21 mouse cellular contexts compared by ENCODE assay signal in genomic region chr11:113504459-113505062, GRCm38 (mm10).
DNase-seq lines count a peak whose midpoint lies in the region; ATAC-seq and TF ChIP-seq lines count a peak whose summit lies in the region.
"Had no signal": no experiment of that assay in that cellular context is flagged by ENCODE, and none has a peak within 500 bp of the region (broad histone marks: within the 10 kb centered on the region; RNA-seq: fewer than 3 reads in every experiment).

No protein-coding gene starts in this region.

- no peaks in the 10 kb centered on the region for H3K9me3 ChIP-seq in hindbrain, postnatal 0 days (ENCODE audit: low read length)
- H3K9me3 ChIP-seq in hindbrain, embryonic 12.5 days (replicated peaks), result no peaks in the 10 kb centered on the region
- H3K9me3 ChIP-seq in liver, embryonic 15.5 days (replicated peaks), result no peaks in the 10 kb centered on the region
- H3K9me3 ChIP-seq in liver, embryonic 11.5 days (ENCODE audit: control insufficient read depth, low read length), result no peaks in the 10 kb centered on the region
- H3K9me3 ChIP-seq in forebrain, embryonic 14.5 days (replicated peaks; ENCODE audit: control insufficient read depth, low read length), result no peaks in the 10 kb centered on the region
- H3K9me3 ChIP-seq: heart, embryonic 13.5 days; liver, embryonic 13.5 days had no signal

- H3K4me1 ChIP-seq in hindbrain, postnatal 0 days (ENCODE audit: insufficient read depth, low read length), result no peaks in the 10 kb centered on the region; the same call in 1 of the 2 replicates
- H3K4me1 ChIP-seq in hindbrain, embryonic 12.5 days, result peaks cover 23% of the 10 kb centered on the region
- peaks cover 42% of the 10 kb centered on the region for H3K4me1 ChIP-seq in liver, embryonic 15.5 days (replicated peaks)
- peaks cover 14% of the 10 kb centered on the region; the same call in 1 of the 2 replicates for H3K4me1 ChIP-seq in liver, embryonic 11.5 days (replicated peaks; ENCODE audit: control insufficient read depth, insufficient read depth, low read length)
- peaks cover 9% of the 10 kb centered on the region; the same call in 1 of the 2 replicates for H3K4me1 ChIP-seq in forebrain, embryonic 14.5 days (ENCODE audit: control insufficient read depth, insufficient read depth, low read length)

- TF ChIP-seq CTCF in hindbrain, postnatal 0 days (IDR thresholded peaks at IDR 0.05; ENCODE audit: low read depth), result no peak

- no peak overlapping the region for H3K4me2 ChIP-seq in hindbrain, postnatal 0 days (ENCODE audit: low read depth, low read length)
- no peak overlapping the region for H3K4me2 ChIP-seq in hindbrain, embryonic 12.5 days (replicated peaks)
- no peak overlapping the region for H3K4me2 ChIP-seq in liver, embryonic 15.5 days
- H3K4me2 ChIP-seq in liver, embryonic 11.5 days, result no peak overlapping the region
- H3K4me2 ChIP-seq in forebrain, embryonic 14.5 days (ENCODE audit: low read length), result no peak overlapping the region
- H3K4me2 ChIP-seq: heart, embryonic 13.5 days; liver, embryonic 13.5 days had no signal

- peak; percentile 24; the same call in 1 of the 2 replicates for ATAC-seq in hindbrain, postnatal 0 days
- no peak for ATAC-seq in hindbrain, embryonic 12.5 days (ENCODE audit: low FRiP score)
- no peak for ATAC-seq in liver, embryonic 15.5 days (ENCODE audit: insufficient read depth)
- no peak for ATAC-seq in liver, embryonic 11.5 days (replicated peaks; ENCODE audit: low FRiP score)
- ATAC-seq in megakaryocyte progenitor cell, adult 5-6 weeks (replicated peaks; ENCODE audit: poor library complexity), result peak; percentile 65
- ATAC-seq in forebrain, embryonic 14.5 days, result no peak
- no peak for ATAC-seq in inflammation-experienced regulatory T-cells, adult 6 months
- ATAC-seq: hindbrain, embryonic 16.5 days; midbrain, embryonic 16.5 days had no signal

- no peak for DNase-seq in hindbrain, postnatal 0 days (ENCODE audit: low spot score)
- DNase-seq in liver, embryonic 11.5 days (ENCODE audit: low spot score), result no peak
- no peak for DNase-seq in forebrain, embryonic 14.5 days (ENCODE audit: low spot score)
- DNase-seq: adrenal gland, postnatal 25 days; cerebellum, adult 18-20 months; cerebellum, postnatal 25 days; embryo, embryonic 11 days; heart, adult 18-20 months; heart, postnatal 4 days; kidney, postnatal 4 days; liver, embryonic 13.5 days; lung, postnatal 14 days; right cerebral cortex, postnatal 4 days; thymus, postnatal 36 days had no signal

- H3K9ac ChIP-seq in hindbrain, postnatal 0 days (replicated peaks; ENCODE audit: low read length), result no peak overlapping the region
- no peak overlapping the region for H3K9ac ChIP-seq in hindbrain, embryonic 12.5 days
- H3K9ac ChIP-seq in liver, embryonic 15.5 days, result no peak overlapping the region
- H3K9ac ChIP-seq in liver, embryonic 11.5 days (ENCODE audit: low read depth, low read length), result no peak overlapping the region
- no peak overlapping the region for H3K9ac ChIP-seq in forebrain, embryonic 14.5 days (ENCODE audit: low read length)
- H3K9ac ChIP-seq: heart, embryonic 13.5 days; liver, embryonic 13.5 days had no signal

- no peak overlapping the region for H3K27ac ChIP-seq in hindbrain, postnatal 0 days
- no peak overlapping the region for H3K27ac ChIP-seq in hindbrain, embryonic 12.5 days
- peak overlapping the region; percentile 35; the same call in 1 of the 2 replicates for H3K27ac ChIP-seq in liver, embryonic 15.5 days (replicated peaks)
- no peak overlapping the region for H3K27ac ChIP-seq in liver, embryonic 11.5 days (ENCODE audit: low read depth, low read length)
- H3K27ac ChIP-seq in forebrain, embryonic 14.5 days (ENCODE audit: low read depth, low read length), result no peak overlapping the region
- H3K27ac ChIP-seq: heart, embryonic 13.5 days; liver, embryonic 13.5 days had no signal

- 52% methylated on average over 11 of the region's 11 CpGs for WGBS in hindbrain, postnatal 0 days
- WGBS in hindbrain, embryonic 12.5 days, result 76% methylated on average over 11 of the region's 11 CpGs
- WGBS in liver, embryonic 15.5 days (ENCODE audit: insufficient replicate concordance), result 58% methylated on average over 11 of the region's 11 CpGs
- WGBS in liver, embryonic 11.5 days, result 79% methylated on average over 11 of the region's 11 CpGs
- 60% methylated on average over 11 of the region's 11 CpGs for WGBS in forebrain, embryonic 14.5 days

- no peak overlapping the region for H3K4me3 ChIP-seq in hindbrain, postnatal 0 days (ENCODE audit: low read length)
- no peak overlapping the region for H3K4me3 ChIP-seq in hindbrain, embryonic 12.5 days
- H3K4me3 ChIP-seq in liver, embryonic 15.5 days (replicated peaks), result no peak overlapping the region
- no peak overlapping the region for H3K4me3 ChIP-seq in liver, embryonic 11.5 days (ENCODE audit: low read depth, low read length)
- H3K4me3 ChIP-seq in forebrain, embryonic 14.5 days (ENCODE audit: low read depth, low read length), result no peak overlapping the region
- H3K4me3 ChIP-seq: heart, embryonic 13.5 days; liver, embryonic 13.5 days had no signal

- no peaks in the 10 kb centered on the region for H3K27me3 ChIP-seq in hindbrain, postnatal 0 days (ENCODE audit: insufficient read depth, low read length)
- H3K27me3 ChIP-seq in hindbrain, embryonic 12.5 days, result no peaks in the 10 kb centered on the region
- no peaks in the 10 kb centered on the region for H3K27me3 ChIP-seq in liver, embryonic 15.5 days
- no peaks in the 10 kb centered on the region for H3K27me3 ChIP-seq in liver, embryonic 11.5 days (replicated peaks; ENCODE audit: control insufficient read depth, insufficient read depth, low read length)
- no peaks in the 10 kb centered on the region for H3K27me3 ChIP-seq in forebrain, embryonic 14.5 days (replicated peaks; ENCODE audit: control insufficient read depth, insufficient read depth, low read length)
- H3K27me3 ChIP-seq: heart, embryonic 13.5 days; liver, embryonic 13.5 days had no signal

- H3K36me3 ChIP-seq in hindbrain, postnatal 0 days (ENCODE audit: insufficient read depth, low read length), result no peaks in the 10 kb centered on the region
- H3K36me3 ChIP-seq in hindbrain, embryonic 12.5 days, result no peaks in the 10 kb centered on the region
- H3K36me3 ChIP-seq in liver, embryonic 15.5 days (replicated peaks), result no peaks in the 10 kb centered on the region
- H3K36me3 ChIP-seq in liver, embryonic 11.5 days (ENCODE audit: control insufficient read depth, insufficient read depth, low read length), result no peaks in the 10 kb centered on the region
- no peaks in the 10 kb centered on the region for H3K36me3 ChIP-seq in forebrain, embryonic 14.5 days (ENCODE audit: control insufficient read depth, insufficient read depth, low read length)
- H3K36me3 ChIP-seq: heart, embryonic 13.5 days; liver, embryonic 13.5 days had no signal

Comparison
In these comparisons a context has a peak if more than half of its experiments do, and no peak if none do; other contexts are left out.
1. ATAC-seq: peak in hindbrain, postnatal 0 days (single experiment) and megakaryocyte progenitor cell, adult 5-6 weeks (single experiment); none in hindbrain, embryonic 12.5 days (single experiment), liver, embryonic 15.5 days (single experiment), liver, embryonic 11.5 days (single experiment), forebrain, embryonic 14.5 days (single experiment) and inflammation-experienced regulatory T-cells, adult 6 months (single experiment).